Mouse (Mus musculus): ENCODE data around the gene Ppp1cc.

- no peak for TF ChIP-seq CTCF (IDR thresholded peaks at IDR 0.05; ENCODE audit: low read depth)
- TF ChIP-seq EP300 (IDR thresholded peaks at IDR 0.05; ENCODE audit: low read depth): no peak
Observed at GRCm38 (mm10) chr5:122146609-122147008, 11.5 kb upstream of the Ppp1cc start.
